Comparison of ENCODE assay signal across 8 mouse cellular contexts in genomic region chr3:18623831-18624304, GRCm38 (mm10).
DNase-seq lines count a peak whose midpoint lies in the region; ATAC-seq and TF ChIP-seq lines count a peak whose summit lies in the region.

No protein-coding gene starts in this region.

- peak overlapping the region; percentile 87 for H3K27ac ChIP-seq in forebrain, embryonic 13.5 days
- peak overlapping the region; percentile 80 for H3K27ac ChIP-seq in lung, embryonic 14.5 days (ENCODE audit: low read depth)
- peak overlapping the region; percentile 10; the same call in 1 of the 2 replicates for H3K27ac ChIP-seq in neural tube, embryonic 15.5 days (replicated peaks)

- H3K27me3 ChIP-seq in forebrain, embryonic 13.5 days, result no peaks in the 10 kb centered on the region
- no peaks in the 10 kb centered on the region for H3K27me3 ChIP-seq in lung, embryonic 14.5 days (ENCODE audit: insufficient read depth, low read length)
- H3K27me3 ChIP-seq in neural tube, embryonic 15.5 days (replicated peaks), result no peaks in the 10 kb centered on the region

- H3K4me2 ChIP-seq in forebrain, embryonic 13.5 days, result peak overlapping the region; percentile 66
- peak overlapping the region; percentile 60 for H3K4me2 ChIP-seq in lung, embryonic 14.5 days
- peak overlapping the region; percentile 64 for H3K4me2 ChIP-seq in neural tube, embryonic 15.5 days

- H3K36me3 ChIP-seq in forebrain, embryonic 13.5 days (ENCODE audit: poor library complexity, severe bottlenecking), result no peaks in the 10 kb centered on the region
- H3K36me3 ChIP-seq in lung, embryonic 14.5 days (ENCODE audit: insufficient read depth), result no peaks in the 10 kb centered on the region
- H3K36me3 ChIP-seq in neural tube, embryonic 15.5 days, result no peaks in the 10 kb centered on the region

- H3K9me3 ChIP-seq in forebrain, embryonic 13.5 days (replicated peaks), result no peaks in the 10 kb centered on the region
- no peaks in the 10 kb centered on the region for H3K9me3 ChIP-seq in lung, embryonic 14.5 days (ENCODE audit: low read depth, low read length)
- H3K9me3 ChIP-seq in neural tube, embryonic 15.5 days (replicated peaks), result no peaks in the 10 kb centered on the region

- peak; percentile 57 for ATAC-seq in forebrain, embryonic 13.5 days
- peak; percentile 96 to 98 for ATAC-seq in hematopoietic stem cell, adult 5-6 weeks (replicated peaks in 1 of 2; ENCODE audit: insufficient read depth in 1 of 2, low FRiP score in 2 of 2, low TSS enrichment in 1 of 2, low read depth in 1 of 2, poor library complexity in 2 of 2, severe bottlenecking in 2 of 2)
- peak; percentile 89 for ATAC-seq in lung, embryonic 14.5 days (ENCODE audit: insufficient read depth)
- ATAC-seq in neural tube, embryonic 15.5 days (ENCODE audit: low FRiP score), result peak; percentile 37; the same call in 1 of the 2 replicates

- peak overlapping the region; percentile 39 for H3K4me3 ChIP-seq in forebrain, embryonic 13.5 days
- no peak overlapping the region for H3K4me3 ChIP-seq in lung, embryonic 14.5 days (ENCODE audit: low read depth, low read length)
- no peak overlapping the region for H3K4me3 ChIP-seq in neural tube, embryonic 15.5 days (replicated peaks)

- H3K9ac ChIP-seq in forebrain, embryonic 13.5 days, result peak overlapping the region; percentile 63; the same call in 1 of the 2 replicates
- no peak overlapping the region for H3K9ac ChIP-seq in lung, embryonic 14.5 days
- no peak overlapping the region for H3K9ac ChIP-seq in neural tube, embryonic 15.5 days (replicated peaks)

- H3K4me1 ChIP-seq in forebrain, embryonic 13.5 days, result peaks cover 41% of the 10 kb centered on the region
- H3K4me1 ChIP-seq in lung, embryonic 14.5 days (ENCODE audit: insufficient read depth), result peaks cover 7% of the 10 kb centered on the region
- peaks cover 24% of the 10 kb centered on the region for H3K4me1 ChIP-seq in neural tube, embryonic 15.5 days

- WGBS in forebrain, embryonic 13.5 days, result 2% methylated on average over 4 of the region's 4 CpGs
- WGBS in lung, embryonic 14.5 days, result 4% methylated on average over 4 of the region's 4 CpGs
- WGBS in neural tube, embryonic 15.5 days, result 0% methylated on average over 4 of the region's 4 CpGs

- peak; percentile 98 for DNase-seq in ES-CJ7 (ENCODE audit: low read depth, low spot score)
- DNase-seq in brain, adult 2 months (ENCODE audit: low read depth, low spot score), result peak; percentile 89
- DNase-seq in layer of hippocampus, adult 9-11 months, result peak; percentile 73
- DNase-seq in lung, embryonic 14.5 days, result peak; percentile 88
- DNase-seq in c-Kit-positive CD71-positive TER-119-positive erythroid progenitor cells, embryonic 14.5 days (ENCODE audit: low spot score), result no peak

- peak; percentile 67 for TF ChIP-seq CTCF in lung, embryonic 14.5 days (IDR thresholded peaks at IDR 0.05; ENCODE audit: low read depth)

Comparison
In these comparisons a context has a peak if more than half of its experiments do, and no peak if none do; other contexts are left out.
1. ATAC-seq: peak in every context shown above with its lines; median percentile 97 in hematopoietic stem cell, adult 5-6 weeks; 89 in lung, embryonic 14.5 days; 57 in forebrain, embryonic 13.5 days; 37 in neural tube, embryonic 15.5 days.
2. H3K27ac ChIP-seq: peak in every context shown above with its lines; median percentile 87 in forebrain, embryonic 13.5 days; 80 in lung, embryonic 14.5 days; 10 in neural tube, embryonic 15.5 days.